Mouse (Mus musculus) thymus, postnatal 14 days (tissue): ENCODE measurements around the gene Msi2.
A peak's percentile ranks its signal among the peaks of the same experiment; 100 is the strongest.

ENCODE experiments used
- DNase-seq: peaks from one replicate; pipeline ENCODE4 v3.0.0; 2021

The Msi2 gene

GRCm38 (mm10) chr11:88506544-88507419 lies 211.5 kb downstream of the Msi2 start:
- no peak for DNase-seq

- no peak for DNase-seq
These were observed 212.2 kb downstream of the Msi2 start for GRCm38 (mm10) chr11:88506109-88506508.

- DNase-seq, result no peak
These were observed 215.7 kb downstream of the Msi2 start for GRCm38 (mm10) chr11:88502566-88502965.

- DNase-seq, result no peak
These were observed 219.8 kb downstream of the Msi2 start for GRCm38 (mm10) chr11:88498491-88498890.

GRCm38 (mm10) chr11:88496460-88496859 lies 221.9 kb downstream of the Msi2 start:
- no peak for DNase-seq

GRCm38 (mm10) chr11:88495759-88496158 lies 222.6 kb downstream of the Msi2 start:
- DNase-seq, result no peak

GRCm38 (mm10) chr11:88495018-88495417 lies 223.3 kb downstream of the Msi2 start:
- no peak for DNase-seq

GRCm38 (mm10) chr11:88493795-88494559 lies 224.3 kb downstream of the Msi2 start:
- DNase-seq, result no peak

GRCm38 (mm10) chr11:88492585-88492984 lies 225.7 kb downstream of the Msi2 start:
- no peak for DNase-seq

- DNase-seq, result no peak
These were observed 228.3 kb downstream of the Msi2 start for GRCm38 (mm10) chr11:88489985-88490384.

GRCm38 (mm10) chr11:88488941-88489724 lies 229.2 kb downstream of the Msi2 start:
- DNase-seq, result no peak

- no peak for DNase-seq
These were observed 230.0 kb downstream of the Msi2 start for GRCm38 (mm10) chr11:88488175-88488940.

- peak; percentile 31 for DNase-seq
These were observed 232.3 kb downstream of the Msi2 start for GRCm38 (mm10) chr11:88485987-88486386.

GRCm38 (mm10) chr11:88485088-88485487 lies 233.2 kb downstream of the Msi2 start:
- no peak for DNase-seq

GRCm38 (mm10) chr11:88484047-88484446 lies 234.3 kb downstream of the Msi2 start:
- no peak for DNase-seq

- DNase-seq, result no peak
These were observed 235.7 kb downstream of the Msi2 start for GRCm38 (mm10) chr11:88482636-88483035.

- no peak for DNase-seq
These were observed 236.1 kb downstream of the Msi2 start for GRCm38 (mm10) chr11:88482236-88482635.

GRCm38 (mm10) chr11:88481602-88482161 lies 236.6 kb downstream of the Msi2 start:
- DNase-seq, result peak; percentile 48

GRCm38 (mm10) chr11:88481092-88481601 lies 237.2 kb downstream of the Msi2 start:
- no peak for DNase-seq

GRCm38 (mm10) chr11:88479498-88479897 lies 238.8 kb downstream of the Msi2 start:
- no peak for DNase-seq

- DNase-seq, result no peak
These were observed 243.3 kb downstream of the Msi2 start for GRCm38 (mm10) chr11:88474889-88475440.
